Mouse (Mus musculus) liver, postnatal 0 days (tissue): ENCODE measurements at regions not wholly inside any gene's neighbourhood (a gene's known extent, or its start where the extent isn't known, plus 50 kb on each side); places are given as distances from the start of the nearest gene placed in this dataset.

Experiments used
- CTCF ChIP-seq: sonication (generic); IDR thresholded peaks from 2 replicates; pipeline ENCODE4 v1.5.1; 2016; ENCODE audit warnings: antibody characterized with exemption, low read depth
- EP300 ChIP-seq: IDR thresholded peaks from 2 replicates; pipeline ENCODE4 v1.6.1; 2016; ENCODE audit warnings: antibody characterized with exemption, low read depth, mild to moderate bottlenecking

- TF ChIP-seq CTCF (no peak), EP300 (no peak)
Measured at GRCm38 (mm10) chr12:15043264-15043663, 773.5 kb downstream of the Trib2 start.
